ENCODE assay signal across 26 mouse cellular contexts in the genomic region with DNA sequence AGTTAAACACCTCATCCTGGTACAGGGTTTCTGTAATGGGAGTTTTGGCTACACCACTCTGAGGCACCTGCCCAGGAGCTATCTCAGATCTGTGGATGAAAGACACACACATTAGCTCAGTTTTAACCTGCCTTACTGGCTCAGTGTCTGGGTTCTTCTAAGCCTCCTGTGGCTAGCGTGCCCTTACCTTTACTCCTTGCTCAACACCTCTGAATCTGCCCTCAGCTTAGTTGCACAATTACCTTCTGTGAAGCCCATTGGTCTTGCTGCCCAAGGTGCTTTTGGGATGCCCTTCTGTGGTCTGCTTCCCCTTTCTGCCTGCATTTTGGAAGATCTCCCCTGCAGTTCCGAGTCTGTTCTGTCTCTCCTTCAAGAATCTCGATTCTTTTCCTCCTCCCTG.
"Had no signal": no experiment of that assay in that cellular context is flagged by ENCODE, and none has a peak within 500 bp of the region (broad histone marks: within the 10 kb centered on the region; RNA-seq: fewer than 3 reads in every experiment).

No protein-coding gene starts in this region.

- H3K4me2 ChIP-seq: heart, embryonic 11.5 days; heart, embryonic 13.5 days; heart, embryonic 15.5 days; hindbrain, embryonic 12.5 days; hindbrain, embryonic 14.5 days; intestine, embryonic 15.5 days; kidney, embryonic 15.5 days; limb, embryonic 12.5 days; liver, embryonic 11.5 days; liver, embryonic 13.5 days had no signal

- H3K9me3 ChIP-seq: heart, embryonic 13.5 days; heart, embryonic 15.5 days; hindbrain, embryonic 10.5 days; hindbrain, embryonic 12.5 days; intestine, embryonic 15.5 days; kidney, embryonic 15.5 days; limb, embryonic 10.5 days; limb, embryonic 12.5 days; liver, embryonic 13.5 days had no signal

- H3K27ac ChIP-seq: heart, adult 2 months; heart, embryonic 13.5 days; heart, embryonic 15.5 days; hindbrain, embryonic 10.5 days; hindbrain, embryonic 12.5 days; hindbrain, embryonic 14.5 days; intestine, embryonic 15.5 days; kidney, embryonic 15.5 days; kidney, postnatal 0 days; layer of hippocampus, adult 2 months; left cerebral cortex, adult 2 months; limb, embryonic 10.5 days; limb, embryonic 12.5 days; liver, embryonic 13.5 days had no signal

- H3K4me1 ChIP-seq: intestine, embryonic 15.5 days had no signal

- DNase-seq: gastrocnemius, postnatal 14 days; gastrocnemius, postnatal 36 days; heart, adult 2 months; heart, postnatal 4 days; kidney, adult 2 months; kidney, adult 9 months; kidney, postnatal 14 days; kidney, postnatal 36 days; liver; liver, embryonic 13.5 days had no signal

- H3K9ac ChIP-seq: heart, embryonic 13.5 days; heart, embryonic 15.5 days; hindbrain, embryonic 12.5 days; hindbrain, embryonic 14.5 days; intestine, embryonic 15.5 days; kidney, embryonic 15.5 days; limb, embryonic 12.5 days; liver, embryonic 13.5 days had no signal

- ATAC-seq: inflammation-experienced regulatory T-cells, adult 6 months; intestine, embryonic 15.5 days; intestine, postnatal 0 days had no signal

- H3K4me3 ChIP-seq: heart, adult 2 months; heart, embryonic 13.5 days; heart, embryonic 15.5 days; hindbrain, embryonic 10.5 days; hindbrain, embryonic 12.5 days; intestine, embryonic 15.5 days; kidney, embryonic 15.5 days; layer of hippocampus, adult 2 months; left cerebral cortex, adult 2 months; limb, embryonic 10.5 days; limb, embryonic 12.5 days; liver, embryonic 13.5 days had no signal

- H3K27me3 ChIP-seq: heart, embryonic 13.5 days; heart, embryonic 15.5 days; hindbrain, embryonic 12.5 days; intestine, embryonic 15.5 days; kidney, embryonic 15.5 days; liver, embryonic 13.5 days had no signal
